In genomic region chr19:3842359-3843148, GRCm38 (mm10) we compare ENCODE assay signal across 10 mouse cellular contexts. TPM values are rescaled to one million over a fixed set of nuclear protein-coding genes. Genes with fewer than 3 reads are reported as not detected.
DNase-seq lines count a peak whose midpoint lies in the region; ATAC-seq lines count a peak whose summit lies in the region.
"Had no signal": no experiment of that assay in that cellular context is flagged by ENCODE, and none has a peak within 500 bp of the region (broad histone marks: within the 10 kb centered on the region; RNA-seq: fewer than 3 reads in every experiment).

No protein-coding gene starts in this region.

- H3K9me3 ChIP-seq in hindbrain, embryonic 14.5 days (ENCODE audit: control insufficient read depth, low read length) = no peaks in the 10 kb centered on the region
- H3K9me3 ChIP-seq: neural tube, embryonic 15.5 days had no signal

- H3K36me3 ChIP-seq in hindbrain, embryonic 14.5 days (replicated peaks; ENCODE audit: control insufficient read depth, insufficient read depth) = no peaks in the 10 kb centered on the region
- H3K36me3 ChIP-seq: neural tube, embryonic 15.5 days had no signal

- no peak overlapping the region for H3K9ac ChIP-seq in hindbrain, embryonic 14.5 days
- H3K9ac ChIP-seq: neural tube, embryonic 15.5 days had no signal

- 46% methylated on average over 12 of the region's 12 CpGs for WGBS in hindbrain, embryonic 14.5 days

- DNase-seq in embryo, embryonic 10 days (ENCODE audit: low spot score) = peak; percentile 44
- DNase-seq in embryo, embryonic 9.5 days (ENCODE audit: extremely low spot score) = no peak
- DNase-seq in ZHBTc4 (ENCODE audit: low read depth, low spot score) = peak; percentile 93
- peak; percentile 63 to 89 for DNase-seq in kidney, adult 8-10 months
- peak; percentile 81 for DNase-seq in lung, postnatal 10 days
- DNase-seq in hindbrain, embryonic 14.5 days (ENCODE audit: low spot score) = no peak
- DNase-seq in cerebellum, adult 11 months = no peak
- DNase-seq: B cell, adult 2 months had no signal

- no peak overlapping the region for H3K4me3 ChIP-seq in hindbrain, embryonic 14.5 days (replicated peaks; ENCODE audit: low read length)
- H3K4me3 ChIP-seq: neural tube, embryonic 15.5 days had no signal

- H3K27me3 ChIP-seq in hindbrain, embryonic 14.5 days (ENCODE audit: control insufficient read depth, insufficient read depth, low read length) = no peaks in the 10 kb centered on the region
- H3K27me3 ChIP-seq: neural tube, embryonic 15.5 days had no signal

- H3K4me2 ChIP-seq in hindbrain, embryonic 14.5 days (replicated peaks) = no peak overlapping the region
- H3K4me2 ChIP-seq: neural tube, embryonic 15.5 days had no signal

- no peak for ATAC-seq in hindbrain, embryonic 14.5 days (ENCODE audit: low FRiP score)
- no peak for ATAC-seq in erythroid progenitor cell, adult 5-6 weeks (replicated peaks; ENCODE audit: low FRiP score, poor library complexity, severe bottlenecking)

- no peak overlapping the region for H3K27ac ChIP-seq in hindbrain, embryonic 14.5 days
- H3K27ac ChIP-seq: neural tube, embryonic 15.5 days had no signal

- no peaks in the 10 kb centered on the region for H3K4me1 ChIP-seq in hindbrain, embryonic 14.5 days (replicated peaks; ENCODE audit: control insufficient read depth, insufficient read depth, low read length)
- H3K4me1 ChIP-seq: neural tube, embryonic 15.5 days had no signal

RNA-seq across cellular contexts. Expression of gene Chka, which starts 9.0 kb away (rescaled TPM):
- polyA plus RNA-seq in hindbrain, embryonic 14.5 days (2014; fragmentation: Nextera tagmentation; extraction: Ambion mirVana) = 54.7 and 60.8 TPM in 2 replicates
- 10.1 and 13.4 TPM in 2 replicates for total RNA-seq in erythroid progenitor cell, adult 5-6 weeks (2015; ENCODE audit: low replicate concordance)
- 10.8 and 11.8 TPM in 2 replicates for total RNA-seq in erythroid progenitor cell, adult 5-6 weeks (2017; ENCODE audit: low replicate concordance)

Comparison
In these comparisons a context has a peak if more than half of its experiments do, and no peak if none do; other contexts are left out.
1. DNase-seq: peak in embryo, embryonic 10 days (single experiment), ZHBTc4 (single experiment), kidney, adult 8-10 months (2 of 2) and lung, postnatal 10 days (single experiment); none in embryo, embryonic 9.5 days (single experiment), hindbrain, embryonic 14.5 days (single experiment) and cerebellum, adult 11 months (single experiment).